9 mouse cellular contexts compared by ENCODE assay signal in genomic region chr15:81956457-81956856, GRCm38 (mm10). TPM values are rescaled to one million over a fixed set of nuclear protein-coding genes. Genes with fewer than 3 reads are reported as not detected.
DNase-seq lines count a peak whose midpoint lies in the region; ATAC-seq and TF ChIP-seq lines count a peak whose summit lies in the region.
"Had no signal": no experiment of that assay in that cellular context is flagged by ENCODE, and none has a peak within 500 bp of the region (broad histone marks: within the 10 kb centered on the region; RNA-seq: fewer than 3 reads in every experiment).

No protein-coding gene starts in this region.

- no peaks in the 10 kb centered on the region for H3K27me3 ChIP-seq in forebrain, embryonic 10.5 days (ENCODE audit: poor library complexity, severe bottlenecking)
- no peaks in the 10 kb centered on the region for H3K27me3 ChIP-seq in forebrain, embryonic 13.5 days
- no peaks in the 10 kb centered on the region for H3K27me3 ChIP-seq in midbrain, embryonic 10.5 days (ENCODE audit: low read depth, poor library complexity, severe bottlenecking)
- H3K27me3 ChIP-seq in midbrain, embryonic 16.5 days (ENCODE audit: control insufficient read depth, insufficient read depth, low read depth, low read length) = no peaks in the 10 kb centered on the region
- H3K27me3 ChIP-seq in myocyte (ENCODE audit: control insufficient read depth, insufficient read depth, insufficient read length) = no peaks in the 10 kb centered on the region
- H3K27me3 ChIP-seq: neural tube, embryonic 12.5 days had no signal

- no peak for TF ChIP-seq POLR2A in myocyte (IDR thresholded peaks at IDR 0.05; ENCODE audit: insufficient read length, low read depth)

- H3K4me2 ChIP-seq in forebrain, embryonic 13.5 days = no peak overlapping the region
- H3K4me2 ChIP-seq in midbrain, embryonic 16.5 days (ENCODE audit: low read length) = no peak overlapping the region
- no peak overlapping the region for H3K4me2 ChIP-seq in myocyte (ENCODE audit: low read depth)
- H3K4me2 ChIP-seq: neural tube, embryonic 12.5 days had no signal

- no peak overlapping the region for H3ac ChIP-seq in myocyte (ENCODE audit: control insufficient read depth, insufficient read length)

- no peak overlapping the region for H3K9ac ChIP-seq in forebrain, embryonic 13.5 days
- no peak overlapping the region for H3K9ac ChIP-seq in midbrain, embryonic 16.5 days (ENCODE audit: low read depth, low read length)
- H3K9ac ChIP-seq: neural tube, embryonic 12.5 days had no signal

- no peak overlapping the region for H3K4me3 ChIP-seq in forebrain, embryonic 10.5 days
- no peak overlapping the region for H3K4me3 ChIP-seq in forebrain, embryonic 13.5 days
- no peak overlapping the region for H3K4me3 ChIP-seq in midbrain, embryonic 10.5 days
- no peak overlapping the region for H3K4me3 ChIP-seq in midbrain, embryonic 16.5 days (ENCODE audit: low read depth, low read length)
- no peak overlapping the region for H3K4me3 ChIP-seq in myocyte
- H3K4me3 ChIP-seq: neural tube, embryonic 12.5 days had no signal

- no peak overlapping the region for H3K27ac ChIP-seq in forebrain, embryonic 10.5 days
- H3K27ac ChIP-seq in forebrain, embryonic 13.5 days = no peak overlapping the region
- H3K27ac ChIP-seq in midbrain, embryonic 10.5 days (replicated peaks) = no peak overlapping the region
- H3K27ac ChIP-seq in midbrain, embryonic 16.5 days (ENCODE audit: low read length) = no peak overlapping the region
- H3K27ac ChIP-seq: neural tube, embryonic 12.5 days had no signal

- WGBS in forebrain, embryonic 10.5 days = 52% methylated on average over 8 of the region's 8 CpGs
- 51% methylated on average over 8 of the region's 8 CpGs for WGBS in forebrain, embryonic 13.5 days
- 54% methylated on average over 8 of the region's 8 CpGs for WGBS in midbrain, embryonic 10.5 days
- 58% methylated on average over 8 of the region's 8 CpGs for WGBS in midbrain, embryonic 16.5 days

- H3K36me3 ChIP-seq in forebrain, embryonic 10.5 days (replicated peaks) = peaks cover 44% of the 10 kb centered on the region
- H3K36me3 ChIP-seq in forebrain, embryonic 13.5 days (ENCODE audit: poor library complexity, severe bottlenecking) = peaks cover 38% of the 10 kb centered on the region
- peaks cover 37% of the 10 kb centered on the region for H3K36me3 ChIP-seq in midbrain, embryonic 10.5 days
- H3K36me3 ChIP-seq in midbrain, embryonic 16.5 days (ENCODE audit: control insufficient read depth, insufficient read depth, low read length) = peaks cover 18% of the 10 kb centered on the region
- H3K36me3 ChIP-seq in myocyte (ENCODE audit: control insufficient read depth, insufficient read depth) = peaks cover 16% of the 10 kb centered on the region

- peak; percentile 57 for DNase-seq in forebrain, embryonic 10.5 days (ENCODE audit: extremely low spot score, low spot score)
- peak; percentile 50 for DNase-seq in midbrain, embryonic 10.5 days (ENCODE audit: low spot score)
- peak; percentile 59 for DNase-seq in c-Kit-positive CD71-positive TER-119-positive erythroid progenitor cells, embryonic 14.5 days (ENCODE audit: low spot score)
- DNase-seq in kidney, postnatal 4 days = peak; percentile 70 to 75
- DNase-seq in thymus, postnatal 4 days = peak; percentile 83

- ATAC-seq in forebrain, embryonic 13.5 days = no peak
- ATAC-seq in midbrain, embryonic 16.5 days = no peak

- H3K79me2 ChIP-seq in myocyte (ENCODE audit: control insufficient read depth, insufficient read depth) = no peaks in the 10 kb centered on the region

- H3K9me3 ChIP-seq in forebrain, embryonic 10.5 days = no peaks in the 10 kb centered on the region
- no peaks in the 10 kb centered on the region for H3K9me3 ChIP-seq in forebrain, embryonic 13.5 days (replicated peaks)
- no peaks in the 10 kb centered on the region for H3K9me3 ChIP-seq in midbrain, embryonic 10.5 days (replicated peaks)
- no peaks in the 10 kb centered on the region for H3K9me3 ChIP-seq in midbrain, embryonic 16.5 days (replicated peaks; ENCODE audit: control insufficient read depth, low read length, poor library complexity, severe bottlenecking)
- H3K9me3 ChIP-seq: neural tube, embryonic 12.5 days had no signal

- H3K4me1 ChIP-seq in forebrain, embryonic 10.5 days = peaks cover 24% of the 10 kb centered on the region
- H3K4me1 ChIP-seq in forebrain, embryonic 13.5 days = peaks cover 18% of the 10 kb centered on the region
- H3K4me1 ChIP-seq in midbrain, embryonic 10.5 days = peaks cover 24% of the 10 kb centered on the region
- peaks cover 10% of the 10 kb centered on the region for H3K4me1 ChIP-seq in midbrain, embryonic 16.5 days (ENCODE audit: control insufficient read depth, insufficient read depth, low read length)
- H3K4me1 ChIP-seq: neural tube, embryonic 12.5 days had no signal

TF ChIP-seq in myocyte, 11 proteins besides CTCF, POLR2A, EP300 and RAD21:
- TF ChIP-seq E2F4 (IDR thresholded peaks at IDR 0.05; ENCODE audit: insufficient read depth) (no peak), POLR2AphosphoS2 (IDR thresholded peaks at IDR 0.05; ENCODE audit: insufficient read length, low read depth) (peak; percentile 21)

RNA-seq across cellular contexts. Expression of gene Pmm1, which starts 4.3 kb away (rescaled TPM):
- polyA plus RNA-seq in forebrain, embryonic 10.5 days (2016; fragmentation: Nextera tagmentation; extraction: Ambion mirVana) = 37.1 and 39.3 TPM in 2 replicates
- polyA plus RNA-seq in forebrain, embryonic 13.5 days (2015; fragmentation: Nextera tagmentation; extraction: Ambion mirVana) = 62.2 and 62.5 TPM in 2 replicates
- polyA plus RNA-seq in midbrain, embryonic 10.5 days (2016; fragmentation: Nextera tagmentation; extraction: Ambion mirVana) = 31.9 and 34.9 TPM in 2 replicates
- polyA plus RNA-seq in midbrain, embryonic 16.5 days (2015; fragmentation: Nextera tagmentation; extraction: Ambion mirVana) = 81.4 and 107 TPM in 2 replicates
- polyA plus RNA-seq in myocyte (2012; fragmentation: generic; extraction: Trizol) = 104 TPM

RNA-seq across cellular contexts. Expression of gene Csdc2, which starts 19.9 kb away (rescaled TPM):
- 9.2 and 10.7 TPM in 2 replicates for polyA plus RNA-seq in forebrain, embryonic 10.5 days (2016; fragmentation: Nextera tagmentation; extraction: Ambion mirVana)
- 60.6 and 74.9 TPM in 2 replicates for polyA plus RNA-seq in forebrain, embryonic 13.5 days (2015; fragmentation: Nextera tagmentation; extraction: Ambion mirVana)
- 13.8 and 20.6 TPM in 2 replicates for polyA plus RNA-seq in midbrain, embryonic 10.5 days (2016; fragmentation: Nextera tagmentation; extraction: Ambion mirVana)
- polyA plus RNA-seq in midbrain, embryonic 16.5 days (2015; fragmentation: Nextera tagmentation; extraction: Ambion mirVana) = 241 and 293 TPM in 2 replicates
- 38.3 TPM for polyA plus RNA-seq in myocyte (2012; fragmentation: generic; extraction: Trizol)

RNA-seq across cellular contexts. Expression of gene 1700029P11Rik, which starts 23.9 kb away (rescaled TPM):
- not detected in 2 replicates for polyA plus RNA-seq in forebrain, embryonic 10.5 days (2016; fragmentation: Nextera tagmentation; extraction: Ambion mirVana)
- not detected in 2 replicates for polyA plus RNA-seq in forebrain, embryonic 13.5 days (2015; fragmentation: Nextera tagmentation; extraction: Ambion mirVana)
- not detected in 2 replicates for polyA plus RNA-seq in midbrain, embryonic 10.5 days (2016; fragmentation: Nextera tagmentation; extraction: Ambion mirVana)
- not detected in 2 replicates for polyA plus RNA-seq in midbrain, embryonic 16.5 days (2015; fragmentation: Nextera tagmentation; extraction: Ambion mirVana)
- polyA plus RNA-seq in myocyte (2012; fragmentation: generic; extraction: Trizol) = not detected
- polyA plus RNA-seq: neural tube, embryonic 12.5 days had no signal

RNA-seq across cellular contexts. Expression of gene Polr3h, which starts 30.4 kb away (rescaled TPM):
- polyA plus RNA-seq in forebrain, embryonic 10.5 days (2016; fragmentation: Nextera tagmentation; extraction: Ambion mirVana) = 84.0 and 90.8 TPM in 2 replicates
- polyA plus RNA-seq in forebrain, embryonic 13.5 days (2015; fragmentation: Nextera tagmentation; extraction: Ambion mirVana) = 85.7 and 86.0 TPM in 2 replicates
- 76.2 and 80.8 TPM in 2 replicates for polyA plus RNA-seq in midbrain, embryonic 10.5 days (2016; fragmentation: Nextera tagmentation; extraction: Ambion mirVana)
- 74.3 and 77.2 TPM in 2 replicates for polyA plus RNA-seq in midbrain, embryonic 16.5 days (2015; fragmentation: Nextera tagmentation; extraction: Ambion mirVana)
- 247 TPM for polyA plus RNA-seq in myocyte (2012; fragmentation: generic; extraction: Trizol)

RNA-seq across cellular contexts. Expression of gene Xrcc6, which starts 31.2 kb away (rescaled TPM):
- polyA plus RNA-seq in forebrain, embryonic 10.5 days (2016; fragmentation: Nextera tagmentation; extraction: Ambion mirVana) = 90.8 and 94.9 TPM in 2 replicates
- polyA plus RNA-seq in forebrain, embryonic 13.5 days (2015; fragmentation: Nextera tagmentation; extraction: Ambion mirVana) = 59.9 and 65.3 TPM in 2 replicates
- 68.6 and 75.1 TPM in 2 replicates for polyA plus RNA-seq in midbrain, embryonic 10.5 days (2016; fragmentation: Nextera tagmentation; extraction: Ambion mirVana)
- polyA plus RNA-seq in midbrain, embryonic 16.5 days (2015; fragmentation: Nextera tagmentation; extraction: Ambion mirVana) = 36.5 and 37.3 TPM in 2 replicates
- polyA plus RNA-seq in myocyte (2012; fragmentation: generic; extraction: Trizol) = 46.3 TPM
